Mouse (Mus musculus) liver, postnatal 0 days (tissue): ENCODE measurements at regions not wholly inside any gene's neighbourhood (a gene's known extent, or its start where the extent isn't known, plus 50 kb on each side); places are given as distances from the start of the nearest gene placed in this dataset.

Experiments
- ATAC-seq: fragments of 200-750 bp; cut with Nextera tagmentation; 2 replicates; pipeline ENCODE4 v1.8.0; 2017; ENCODE audit warnings: mild to moderate bottlenecking, moderate library complexity
- DNase-seq: peaks from one replicate; pipeline ENCODE4 v3.0.0-alpha.2; 2016
- H3K27ac ChIP-seq: fragments of 300-500 bp; sonication (generic); 2 replicates; pipeline ENCODE4 v1.5.1; 2014; ENCODE audit warnings: antibody characterized with exemption, moderate library complexity, mild to moderate bottlenecking, low read depth
- H3K27me3 ChIP-seq: fragments of 300-500 bp; sonication (generic); 2 replicates; pipeline ENCODE4 v1.6.1; 2014; ENCODE audit warnings: low read length, control low read depth, mixed read lengths; ENCODE audit not compliant: insufficient read depth
- H3K36me3 ChIP-seq: fragments of 300-500 bp; sonication (generic); replicated peaks from 2 replicates; pipeline ENCODE4 v1.6.1; 2014; ENCODE audit warnings: mild to moderate bottlenecking, control low read depth, low read length, moderate library complexity, mixed read lengths; ENCODE audit not compliant: insufficient read depth
- H3K4me1 ChIP-seq: fragments of 300-500 bp; sonication (generic); 2 replicates; pipeline ENCODE4 v1.6.1; 2014; ENCODE audit warnings: antibody characterized with exemption, mild to moderate bottlenecking, control low read depth; ENCODE audit not compliant: insufficient read depth
- H3K4me2 ChIP-seq: fragments of 300-500 bp; sonication (generic); 2 replicates; pipeline ENCODE4 v1.6.1; 2014; ENCODE audit warnings: low read depth, mild to moderate bottlenecking, low read length, moderate library complexity, mixed read lengths
- H3K4me3 ChIP-seq: fragments of 300-500 bp; sonication (generic); 2 replicates; pipeline ENCODE4 v1.5.1; 2014; ENCODE audit warnings: low read depth, low read length
- H3K9ac ChIP-seq: fragments of 300-500 bp; sonication (generic); replicated peaks from 2 replicates; pipeline ENCODE4 v1.6.1; 2014; ENCODE audit warnings: mild to moderate bottlenecking, moderate library complexity
- H3K9me3 ChIP-seq: fragments of 300-500 bp; sonication (generic); 2 replicates; pipeline ENCODE4 v1.6.1; 2016; ENCODE audit warnings: mild to moderate bottlenecking, control low read depth, low read length, mixed read lengths
- CTCF ChIP-seq: sonication (generic); IDR thresholded peaks from 2 replicates; pipeline ENCODE4 v1.5.1; 2016; ENCODE audit warnings: antibody characterized with exemption, low read depth
- EP300 ChIP-seq: IDR thresholded peaks from 2 replicates; pipeline ENCODE4 v1.6.1; 2016; ENCODE audit warnings: antibody characterized with exemption, low read depth, mild to moderate bottlenecking
- WGBS: fragments of 180-500 bp; shearing (Covaris S2); extraction: QIAGEN DNeasy Blood & Tissue Kit; methylation state at CpG from one replicate; pipeline ENCODE4 v1.1.7; 2014; ENCODE audit not compliant: insufficient replicate concordance; 5-methylcytosine and 5-hydroxymethylcytosine counted together

DNA sequence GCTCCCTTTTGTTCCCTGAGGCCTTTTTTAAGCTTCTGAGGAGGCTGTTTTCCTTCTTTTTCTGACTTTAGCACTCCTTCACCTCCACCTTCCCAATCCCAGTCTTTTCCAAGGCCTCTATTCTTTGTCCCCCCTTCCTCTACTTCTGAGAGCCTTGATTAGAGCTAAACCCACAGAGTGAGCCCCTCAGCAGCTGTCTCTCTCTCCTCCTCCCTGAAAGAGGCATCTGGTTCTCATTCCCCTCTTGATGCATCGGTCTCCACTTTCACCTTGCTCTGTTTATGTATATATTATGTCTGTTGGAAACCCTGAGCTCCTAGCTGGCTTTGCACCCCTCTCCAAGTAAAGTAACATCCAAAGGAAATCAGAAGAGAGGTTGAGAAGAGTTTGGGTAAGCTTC is 224.6 kb upstream of the Osr1 start:
- H3K4me1 ChIP-seq: no peaks in the 10 kb centered on the region
- TF ChIP-seq EP300 (no peak), CTCF (no peak)
- H3K36me3 ChIP-seq: no peaks in the 10 kb centered on the region
- no peak overlapping the region for H3K27ac ChIP-seq
- 64% methylated on average over 1 of the region's 1 CpGs for WGBS
- no peak overlapping the region for H3K4me3 ChIP-seq
- H3K27me3 ChIP-seq: no peaks in the 10 kb centered on the region
- DNase-seq: no peak
- no peak for ATAC-seq
- H3K4me2 ChIP-seq: no peak overlapping the region
- H3K9me3 ChIP-seq: no peaks in the 10 kb centered on the region
- H3K9ac ChIP-seq: no peak overlapping the region

DNA sequence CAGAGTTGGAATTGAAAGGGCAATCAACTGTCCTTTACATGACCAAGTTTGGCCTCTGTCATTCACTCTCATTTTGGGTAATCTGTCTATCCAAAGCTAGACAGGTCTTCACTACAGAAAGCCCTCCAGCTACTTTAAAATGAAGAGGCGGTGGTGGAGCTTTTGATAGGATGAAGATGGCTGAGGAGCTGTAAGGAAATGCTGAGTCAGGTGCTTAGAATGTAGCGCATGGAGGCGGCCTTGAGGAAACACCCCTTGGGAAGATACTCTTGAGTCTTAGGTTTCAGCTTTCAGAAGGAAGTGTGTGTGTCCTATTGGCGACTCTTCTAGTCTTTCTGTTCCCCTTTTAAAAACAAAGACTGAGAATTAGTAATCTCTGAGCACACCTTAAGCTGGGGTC is 214.4 kb upstream of the Osr1 start:
- no peaks in the 10 kb centered on the region for H3K9me3 ChIP-seq
- H3K4me3 ChIP-seq: no peak overlapping the region
- TF ChIP-seq EP300: no peak
- no peak for TF ChIP-seq CTCF
- no peak overlapping the region for H3K9ac ChIP-seq
- no peaks in the 10 kb centered on the region for H3K27me3 ChIP-seq
- no peak overlapping the region for H3K27ac ChIP-seq
- no peak overlapping the region for H3K4me2 ChIP-seq
- ATAC-seq: no peak
- 69% methylated on average over 4 of the region's 4 CpGs for WGBS
- H3K36me3 ChIP-seq: no peaks in the 10 kb centered on the region
- no peak for DNase-seq
- H3K4me1 ChIP-seq: no peaks in the 10 kb centered on the region

DNA sequence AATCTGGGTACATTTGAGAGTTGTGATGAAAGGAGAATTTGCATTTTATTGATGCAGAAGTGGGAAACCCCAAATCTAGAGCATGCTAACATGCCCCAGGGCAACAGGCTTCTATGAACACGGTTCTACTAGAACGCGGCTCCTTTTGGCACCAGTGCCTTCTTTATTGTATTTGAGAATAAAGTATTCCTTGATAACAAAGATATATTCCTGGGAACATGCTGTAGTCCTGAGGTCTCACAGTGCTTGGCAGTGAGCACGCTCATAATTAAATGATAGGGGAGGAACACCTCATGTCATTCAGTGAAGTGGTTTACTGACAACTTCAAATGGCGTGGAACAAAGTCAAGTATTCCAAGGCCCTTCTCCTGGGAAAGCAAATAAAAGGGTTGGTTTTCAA is 212.1 kb upstream of the Osr1 start:
- Histone ChIP-seq H3K4me1 (no peaks in the 10 kb centered on the region), H3K4me3 (no peak overlapping the region), H3K36me3 (no peaks in the 10 kb centered on the region), H3K27me3 (no peaks in the 10 kb centered on the region), H3K4me2 (no peak overlapping the region), H3K9ac (no peak overlapping the region), H3K27ac (no peak overlapping the region), H3K9me3 (no peaks in the 10 kb centered on the region)
- DNase-seq: no peak
- TF ChIP-seq EP300: no peak
- TF ChIP-seq CTCF: no peak
- WGBS: 79% methylated on average over 5 of the region's 5 CpGs
- no peak for ATAC-seq

DNA sequence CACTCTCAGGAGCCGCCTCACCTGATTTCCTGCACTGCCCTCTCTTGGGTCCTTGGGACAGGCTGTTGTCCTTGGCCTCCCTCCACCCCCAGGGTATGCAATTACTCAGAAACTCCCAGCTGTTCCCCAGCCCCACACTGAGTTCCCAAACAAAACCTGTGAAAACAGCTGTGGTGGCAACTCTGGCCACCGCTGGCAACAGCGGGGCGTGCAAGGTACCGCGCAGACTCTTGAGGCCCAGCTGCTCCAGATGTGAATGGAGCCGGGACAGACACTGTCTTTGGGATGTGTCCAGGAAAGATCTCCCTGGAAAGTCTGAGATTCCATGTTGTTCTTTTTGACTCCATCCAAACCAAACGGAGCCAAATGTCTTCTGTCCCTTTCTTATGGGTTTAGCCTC is 211.0 kb upstream of the Osr1 start:
- Histone ChIP-seq H3K9me3 (no peaks in the 10 kb centered on the region), H3K27ac (no peak overlapping the region), H3K27me3 (no peaks in the 10 kb centered on the region), H3K4me1 (no peaks in the 10 kb centered on the region), H3K4me3 (no peak overlapping the region), H3K4me2 (no peak overlapping the region), H3K9ac (no peak overlapping the region), H3K36me3 (no peaks in the 10 kb centered on the region)
- DNase-seq (no peak), ATAC-seq (no peak)
- TF ChIP-seq CTCF: no peak
- no peak for TF ChIP-seq EP300
- WGBS: 43% methylated on average over 8 of the region's 8 CpGs

DNA sequence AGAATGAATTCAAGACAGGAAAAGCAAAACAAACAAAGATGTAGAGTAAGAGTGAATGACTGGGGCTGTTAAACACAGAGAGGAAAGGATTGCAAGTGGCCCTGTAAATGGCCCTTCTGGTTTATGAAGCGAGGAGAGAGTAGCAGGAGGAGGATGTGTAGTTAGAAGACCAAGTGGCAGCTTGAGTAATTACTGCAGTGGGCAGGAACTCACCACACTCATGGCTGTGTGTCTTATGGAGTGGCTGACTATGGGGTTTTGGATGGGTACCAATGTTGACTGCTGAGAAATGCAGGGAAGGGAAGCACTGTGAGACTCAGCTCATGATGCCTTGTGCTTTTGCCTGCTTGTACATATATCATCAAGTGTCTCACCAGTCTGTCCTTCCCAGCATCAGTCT is 204.0 kb upstream of the Osr1 start:
- H3K27me3 ChIP-seq: no peaks in the 10 kb centered on the region
- H3K4me3 ChIP-seq: no peak overlapping the region
- ATAC-seq (no peak), DNase-seq (no peak)
- no peaks in the 10 kb centered on the region for H3K9me3 ChIP-seq
- no peaks in the 10 kb centered on the region for H3K36me3 ChIP-seq
- TF ChIP-seq CTCF (no peak), EP300 (no peak)
- WGBS: 52% methylated on average over 1 of the region's 1 CpGs
- no peak overlapping the region for H3K27ac ChIP-seq
- no peak overlapping the region for H3K9ac ChIP-seq
- H3K4me1 ChIP-seq: no peaks in the 10 kb centered on the region
- H3K4me2 ChIP-seq: no peak overlapping the region

DNA sequence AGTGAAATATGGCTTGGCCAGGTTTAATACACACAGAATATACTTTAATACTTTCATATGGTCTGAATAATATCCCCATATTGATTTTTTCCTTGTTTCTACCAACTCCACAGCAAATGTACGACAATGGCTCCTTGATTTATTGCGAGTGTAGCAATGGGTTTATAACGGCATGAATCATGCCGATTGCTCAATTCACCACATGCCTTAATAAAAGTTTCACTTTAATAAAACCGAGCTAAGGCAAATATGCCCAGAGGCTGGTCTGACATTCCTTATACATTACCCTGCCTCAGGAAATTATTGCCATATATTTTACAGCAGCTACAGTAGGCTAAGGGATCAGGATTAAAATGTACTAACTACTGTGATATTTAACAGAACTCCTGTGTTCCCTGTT is 201.2 kb upstream of the Osr1 start:
- Histone ChIP-seq H3K9me3 (no peaks in the 10 kb centered on the region), H3K9ac (no peak overlapping the region), H3K4me1 (no peaks in the 10 kb centered on the region), H3K36me3 (no peaks in the 10 kb centered on the region), H3K27me3 (no peaks in the 10 kb centered on the region), H3K4me3 (no peak overlapping the region), H3K27ac (no peak overlapping the region), H3K4me2 (no peak overlapping the region)
- TF ChIP-seq EP300: no peak
- no peak for TF ChIP-seq CTCF
- DNase-seq: no peak
- WGBS: 81% methylated on average over 5 of the region's 5 CpGs
- ATAC-seq: no peak

DNA sequence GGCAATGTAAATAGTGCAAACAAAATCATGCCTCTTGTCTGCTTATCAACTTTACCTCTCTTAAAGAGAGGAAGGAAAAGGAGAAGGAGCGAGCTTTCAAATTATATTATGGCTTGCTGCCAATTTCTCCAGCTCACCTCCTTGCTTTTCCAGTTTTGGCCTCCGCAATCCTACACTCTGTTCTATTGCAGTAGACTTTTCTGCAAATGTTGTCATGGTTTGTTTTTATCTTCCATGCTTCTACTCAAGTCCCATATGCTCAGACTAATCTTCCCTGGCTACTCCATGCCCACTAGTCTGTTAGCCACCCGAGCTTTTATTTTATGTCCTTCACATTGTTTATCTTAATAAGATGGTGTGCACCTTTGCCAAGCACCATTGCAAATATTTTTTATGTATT is 168.0 kb upstream of the Osr1 start:
- H3K9me3 ChIP-seq: no peaks in the 10 kb centered on the region
- DNase-seq: no peak

More for the DNA sequence above, 168.0 kb upstream of the Osr1 start:
- TF ChIP-seq CTCF: no peak
- no peak for TF ChIP-seq EP300
- H3K36me3 ChIP-seq: no peaks in the 10 kb centered on the region
- no peak overlapping the region for H3K4me3 ChIP-seq
- no peak overlapping the region for H3K27ac ChIP-seq
- WGBS: 69% methylated on average over 3 of the region's 3 CpGs
- no peak overlapping the region for H3K9ac ChIP-seq
- no peak for ATAC-seq
- no peak overlapping the region for H3K4me2 ChIP-seq
- no peaks in the 10 kb centered on the region for H3K27me3 ChIP-seq
- H3K4me1 ChIP-seq: no peaks in the 10 kb centered on the region
